Mouse (Mus musculus) R1 (cell line): ENCODE results near the gene Abi2.

Experiments used
- DNase-seq: peaks from one replicate; pipeline ENCODE4 v3.0.0-alpha.2; 2018; ENCODE audit warnings: low read depth, low spot score

The Abi2 gene

GRCm38 (mm10) chr1:60488635-60489034 is 79.2 kb downstream of the Abi2 start:
- DNase-seq = no peak

- DNase-seq = no peak
Measured at GRCm38 (mm10) chr1:60489660-60490059, 80.2 kb downstream of the Abi2 start.

- DNase-seq = no peak
Measured at GRCm38 (mm10) chr1:60490510-60490909, 81.1 kb downstream of the Abi2 start.

GRCm38 (mm10) chr1:60492404-60492803 is 83.0 kb downstream of the Abi2 start:
- DNase-seq = no peak

- DNase-seq = no peak
Measured at GRCm38 (mm10) chr1:60493421-60493820, 84.0 kb downstream of the Abi2 start.

- DNase-seq = no peak
Measured at GRCm38 (mm10) chr1:60503456-60503855, 94.0 kb downstream of the Abi2 start.

- no peak for DNase-seq
Measured at GRCm38 (mm10) chr1:60510584-60510983, 101.2 kb downstream of the Abi2 start.

GRCm38 (mm10) chr1:60530107-60530506 is 120.7 kb downstream of the Abi2 start:
- DNase-seq = no peak

GRCm38 (mm10) chr1:60530636-60531035 is 121.2 kb downstream of the Abi2 start:
- no peak for DNase-seq
